Mouse (Mus musculus): ENCODE data around the gene Apln.
A peak's percentile ranks its signal among the peaks of the same experiment; 100 is the strongest.

Gene Apln

DNA sequence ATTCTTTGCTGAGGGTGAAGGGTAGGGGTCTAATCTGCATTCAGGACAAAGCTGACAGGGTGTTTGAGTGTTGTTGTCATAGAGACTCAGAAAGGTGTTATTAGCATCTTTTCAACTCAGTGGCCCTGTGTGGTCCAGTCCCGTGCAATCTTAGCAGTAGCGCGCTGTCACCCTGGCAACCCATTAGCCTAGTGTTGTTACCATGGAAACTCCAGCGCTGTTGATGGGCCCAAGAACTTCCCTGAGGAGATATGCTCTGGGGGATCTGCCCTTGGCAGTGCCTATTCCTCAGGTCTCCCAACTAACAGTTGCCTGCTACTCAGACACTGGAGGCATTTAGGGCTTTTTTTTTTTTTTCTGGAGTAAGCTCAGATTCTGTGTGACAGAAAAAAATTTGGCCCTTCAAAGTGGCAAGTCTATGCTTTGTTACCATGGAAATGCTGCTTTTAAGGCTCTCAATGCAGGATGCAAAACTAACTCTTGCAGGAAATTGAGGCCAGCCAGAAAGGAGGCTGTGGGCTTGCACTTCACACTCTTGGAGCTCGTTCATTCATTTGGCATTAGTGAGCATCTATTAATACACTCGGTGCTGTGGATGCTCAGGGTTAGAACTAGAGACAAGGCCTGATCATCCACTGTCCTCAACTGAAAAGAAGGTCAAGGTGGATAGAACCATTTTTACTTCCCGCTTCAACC, 17.6 kb downstream of the Apln start:
- no peak for DNase-seq (ENCODE audit: low spot score in 2 of 2)

DNA sequence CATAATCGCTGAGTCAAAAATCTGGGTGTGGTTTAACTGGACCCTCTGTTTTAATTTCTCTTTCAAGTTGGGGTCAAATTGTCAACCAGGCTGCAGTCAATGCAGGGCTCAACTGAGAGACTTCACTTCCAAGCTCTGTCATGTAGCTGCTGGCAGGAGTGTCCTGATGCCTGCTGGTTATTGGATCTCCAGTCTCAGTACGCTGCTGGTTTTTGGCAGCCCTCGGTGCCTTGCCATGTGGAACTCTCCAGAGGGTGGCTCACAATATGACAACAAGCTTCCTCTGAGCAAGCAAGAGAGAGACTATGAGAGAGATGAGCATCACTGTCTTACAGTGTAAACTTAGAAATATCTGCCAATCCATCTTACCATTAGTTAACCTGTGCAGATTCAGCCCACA, 23.0 kb downstream of the Apln start:
- DNase-seq (ENCODE audit: low spot score in 2 of 2), result no peak

DNA sequence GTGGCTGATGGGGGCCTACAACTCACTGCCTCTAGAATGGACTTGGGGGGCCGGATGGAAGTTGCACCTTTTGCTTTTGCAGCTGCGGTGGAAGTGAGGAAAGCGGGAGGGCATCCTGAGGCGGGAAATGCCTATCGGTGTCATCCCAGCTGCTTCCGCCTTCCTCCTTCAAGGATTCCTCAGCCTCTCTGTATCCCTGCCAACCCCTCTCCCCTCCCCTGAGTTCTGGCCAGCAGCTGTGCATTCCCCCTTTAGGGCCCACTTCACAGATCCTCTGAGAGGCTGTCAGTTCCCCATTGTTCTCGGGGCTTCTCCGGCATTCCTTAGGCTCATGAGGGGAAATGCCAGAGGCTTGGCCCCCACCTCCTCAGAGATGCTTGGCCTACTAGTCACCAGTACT, 28.6 kb downstream of the Apln start:
- DNase-seq (ENCODE audit: low spot score in 2 of 2), result no peak

DNA sequence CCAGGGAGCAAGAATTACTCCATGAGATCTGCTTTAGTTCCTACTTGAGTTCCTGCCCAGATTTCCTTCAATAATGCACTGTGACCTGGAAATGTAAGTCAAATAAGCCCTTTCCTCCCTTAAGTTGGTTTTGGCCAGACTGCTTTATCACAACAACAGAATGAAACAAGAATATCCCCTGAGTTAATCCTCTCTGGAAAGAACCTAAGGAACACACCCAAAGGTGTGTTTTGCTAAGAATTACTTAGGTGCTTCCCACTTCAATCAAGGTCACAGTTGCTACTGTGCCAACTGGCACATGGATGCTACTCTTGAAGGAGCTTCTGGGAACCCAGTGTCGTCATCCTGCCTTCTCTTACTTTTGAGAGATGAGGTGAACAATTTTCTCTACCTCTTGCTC, 29.9 kb downstream of the Apln start:
- DNase-seq (ENCODE audit: low spot score in 2 of 2), result no peak

DNA sequence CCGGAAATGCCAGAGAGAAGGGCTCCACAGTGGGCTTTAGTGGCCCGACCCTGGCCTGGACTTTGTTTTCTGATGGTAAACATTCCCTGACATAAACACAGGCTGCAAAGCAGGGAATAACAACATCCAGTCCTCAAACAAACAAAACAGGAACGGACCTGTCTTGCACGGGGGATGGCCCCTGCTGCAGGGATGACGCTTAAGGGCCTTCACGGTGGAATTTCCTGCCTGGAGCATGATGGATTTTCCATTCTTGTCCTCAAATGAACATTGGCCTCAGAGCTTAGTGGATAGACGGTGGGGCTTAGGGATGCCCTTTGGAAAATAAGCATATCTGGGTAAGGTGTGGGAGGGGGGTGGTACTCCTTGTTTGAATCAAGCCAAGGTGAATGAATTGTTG, 33.5 kb downstream of the Apln start:
- DNase-seq (ENCODE audit: low spot score in 2 of 2), result no peak

DNA sequence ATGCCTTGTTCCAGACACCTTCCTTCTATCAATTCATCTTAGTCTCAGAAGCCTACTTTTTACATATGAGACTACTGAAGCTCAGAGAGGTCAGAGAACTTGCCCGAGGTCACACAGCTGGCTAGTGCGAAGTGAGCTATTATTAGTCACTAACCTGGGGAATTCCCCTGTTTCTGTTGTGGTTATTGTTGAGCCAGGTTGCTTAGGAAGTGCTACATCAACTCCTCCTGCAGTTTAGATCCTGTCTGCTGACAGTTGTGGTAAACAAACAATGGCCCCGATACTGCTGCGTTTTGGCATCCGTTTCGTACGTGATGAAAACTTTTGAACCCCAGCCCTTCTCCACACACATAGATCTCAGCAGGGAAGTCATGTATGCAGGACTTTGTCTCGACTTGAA, 36.2 kb downstream of the Apln start:
- no peak for DNase-seq (ENCODE audit: low spot score in 2 of 2)

DNA sequence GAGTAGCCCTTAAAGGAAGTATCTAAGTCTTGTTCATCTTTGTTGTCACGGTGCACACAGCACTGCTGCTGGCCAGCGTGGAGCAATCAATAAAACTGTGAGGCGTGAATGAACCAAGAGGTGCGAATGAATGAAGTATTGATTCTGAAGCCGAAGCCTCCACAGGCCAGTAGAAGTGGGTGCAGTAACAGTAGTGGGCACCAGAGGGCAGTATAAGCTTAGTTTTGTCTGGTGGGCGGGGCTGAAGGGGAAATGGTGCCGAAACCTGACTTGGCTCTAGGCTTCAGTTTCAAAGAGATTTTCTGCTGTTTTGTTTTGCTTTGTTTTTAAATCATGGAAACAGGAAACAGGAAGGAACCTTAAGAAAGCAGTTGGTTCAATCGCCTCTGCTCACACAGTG, 42.0 kb downstream of the Apln start:
- peak; percentile 55 to 60 for DNase-seq (ENCODE audit: low spot score in 2 of 2)

DNA sequence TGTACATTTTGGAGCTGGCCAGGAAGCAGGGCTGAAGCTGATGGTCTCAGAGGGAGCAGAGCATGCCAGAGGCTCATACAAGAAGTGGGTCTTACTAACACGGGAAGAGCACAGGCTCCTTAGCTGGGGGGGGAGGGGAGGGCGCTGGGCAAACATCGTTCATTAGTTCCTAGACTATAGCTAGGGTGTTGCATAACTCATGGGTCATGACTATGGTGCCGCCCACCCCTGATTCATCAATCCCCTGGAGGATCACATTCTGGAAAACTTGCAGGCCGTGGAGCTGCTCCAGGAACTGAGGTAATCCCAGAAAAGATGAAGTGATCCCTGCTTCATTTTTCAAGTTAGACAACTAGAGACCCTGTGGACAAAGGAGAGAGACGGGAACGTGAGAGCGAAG, 46.6 kb downstream of the Apln start:
- DNase-seq (ENCODE audit: low spot score in 2 of 2), result no peak

DNA sequence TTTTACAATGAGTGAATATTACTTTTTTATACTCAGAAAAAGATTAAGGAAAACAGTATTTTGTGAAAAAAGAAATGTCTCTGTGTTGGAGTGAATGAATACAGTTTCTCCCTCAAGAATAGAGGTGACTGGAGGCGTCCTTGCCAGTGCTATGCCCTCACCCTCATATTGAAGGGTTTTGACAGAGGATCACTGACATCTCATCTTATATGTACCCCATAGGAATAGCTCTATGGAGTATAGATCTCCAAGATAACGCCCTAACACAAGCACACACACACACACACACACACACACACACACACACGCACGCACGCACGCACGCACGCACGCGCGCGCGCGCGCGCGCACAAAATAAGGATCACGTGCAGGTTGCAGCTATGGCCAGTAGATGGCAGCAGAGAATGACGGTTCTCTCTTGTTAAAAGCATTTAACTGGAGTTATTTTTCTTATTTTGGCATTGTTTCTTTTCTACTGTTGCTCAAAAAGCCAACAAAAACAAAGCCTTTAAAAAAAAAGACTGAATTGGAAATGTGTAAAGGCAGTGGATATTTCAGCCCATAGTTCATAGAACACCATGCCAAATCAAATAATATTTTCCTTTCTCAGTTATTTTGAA, 49.5 kb downstream of the Apln start:
- DNase-seq (ENCODE audit: low spot score in 2 of 2), result peak in 1 of 2 experiments; percentile 22

DNA sequence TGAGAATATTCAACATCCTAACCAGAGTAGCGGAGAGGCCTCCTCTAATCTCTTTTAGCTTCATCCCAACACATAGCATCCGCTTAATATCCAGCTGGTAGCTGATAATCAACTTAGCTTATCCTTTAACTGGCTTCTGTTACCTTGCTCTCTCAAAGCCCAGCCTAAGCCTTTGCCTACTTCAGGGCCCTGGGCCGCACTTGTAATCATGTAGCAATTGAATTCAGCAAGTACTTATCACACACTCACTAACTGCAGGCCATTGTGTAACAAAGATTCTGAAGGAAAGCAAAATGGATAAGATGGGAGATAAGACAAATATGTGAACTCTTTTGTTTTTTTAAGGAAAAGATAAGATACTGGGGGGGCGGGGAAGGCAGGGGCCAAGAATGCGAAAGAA, 57.6 kb downstream of the Apln start:
- no peak for DNase-seq (ENCODE audit: low spot score in 2 of 2)

DNA sequence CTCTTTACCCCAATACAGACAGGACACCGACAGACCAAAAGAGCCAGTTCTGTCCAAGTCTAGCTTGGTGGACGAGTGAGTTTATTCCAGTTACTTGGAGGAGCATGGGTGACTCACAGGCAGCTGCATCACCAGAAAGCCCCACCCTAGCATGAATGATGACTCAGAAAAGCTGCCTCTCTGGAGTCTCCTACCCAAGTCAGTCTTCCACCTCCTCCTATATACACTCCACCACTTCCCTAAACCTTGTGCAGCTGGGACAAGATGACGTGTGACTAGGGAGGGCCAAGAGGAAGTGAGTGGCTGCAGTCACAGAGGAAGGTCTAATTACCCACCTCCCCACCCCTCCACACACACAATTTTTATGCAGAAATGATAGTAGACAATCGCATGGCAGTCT, 58.1 kb downstream of the Apln start:
- peak in 1 of 2 experiments; percentile 1 for DNase-seq (ENCODE audit: low spot score in 2 of 2)

Data from spleen, postnatal 36 days (tissue).